Mouse (Mus musculus): ENCODE measurements around the gene Gucy2d. TPM values are rescaled to one million over a fixed set of nuclear protein-coding genes. Genes with fewer than 3 reads are reported as not detected.

Gucy2d gene
- polyA plus RNA-seq, 1 experiment from 2014 or later, result not detected

GRCm38 (mm10) chr7:98416020-98416419, 24.2 kb upstream of the Gucy2d start:
- Histone ChIP-seq H3K9ac (replicated peaks; ENCODE audit: low read length) (no peak overlapping the region), H3K27ac (ENCODE audit: low read length) (no peak overlapping the region), H3K4me1 (ENCODE audit: insufficient read depth, low read length) (no peaks in the 10 kb centered on the region), H3K4me2 (replicated peaks; ENCODE audit: low read depth, low read length) (no peak overlapping the region), H3K36me3 (ENCODE audit: insufficient read depth, low read length) (no peaks in the 10 kb centered on the region), H3K27me3 (ENCODE audit: insufficient read depth, low read length) (no peaks in the 10 kb centered on the region), H3K9me3 (ENCODE audit: low read length) (no peaks in the 10 kb centered on the region), H3K4me3 (ENCODE audit: low read length) (no peak overlapping the region)
- ATAC-seq (ENCODE audit: low FRiP score, low TSS enrichment), result no peak
- WGBS, result 62% methylated on average over 4 of the region's 4 CpGs

GRCm38 (mm10) chr7:98418031-98418805, 22.0 kb upstream of the Gucy2d start:
- Histone ChIP-seq H3K27me3 (ENCODE audit: insufficient read depth, low read length) (no peaks in the 10 kb centered on the region), H3K27ac (ENCODE audit: low read length) (no peak overlapping the region), H3K4me2 (replicated peaks; ENCODE audit: low read depth, low read length) (no peak overlapping the region), H3K36me3 (ENCODE audit: insufficient read depth, low read length) (no peaks in the 10 kb centered on the region), H3K4me3 (ENCODE audit: low read length) (no peak overlapping the region), H3K9me3 (ENCODE audit: low read length) (no peaks in the 10 kb centered on the region), H3K4me1 (ENCODE audit: insufficient read depth, low read length) (no peaks in the 10 kb centered on the region), H3K9ac (replicated peaks; ENCODE audit: low read length) (no peak overlapping the region)
- WGBS, result 73% methylated on average over 17 of the region's 17 CpGs
- ATAC-seq (ENCODE audit: low FRiP score, low TSS enrichment), result no peak

- no peak for ATAC-seq (ENCODE audit: low FRiP score, low TSS enrichment)
- Histone ChIP-seq H3K36me3 (ENCODE audit: insufficient read depth, low read length) (no peaks in the 10 kb centered on the region), H3K9me3 (ENCODE audit: low read length) (no peaks in the 10 kb centered on the region), H3K4me3 (ENCODE audit: low read length) (no peak overlapping the region), H3K9ac (replicated peaks; ENCODE audit: low read length) (no peak overlapping the region), H3K27me3 (ENCODE audit: insufficient read depth, low read length) (no peaks in the 10 kb centered on the region), H3K27ac (ENCODE audit: low read length) (no peak overlapping the region), H3K4me1 (ENCODE audit: insufficient read depth, low read length) (no peaks in the 10 kb centered on the region), H3K4me2 (replicated peaks; ENCODE audit: low read depth, low read length) (no peak overlapping the region)
- 37% methylated on average over 5 of the region's 5 CpGs for WGBS
Observed at GRCm38 (mm10) chr7:98419366-98419765, 20.9 kb upstream of the Gucy2d start.

GRCm38 (mm10) chr7:98423546-98423945, 16.7 kb upstream of the Gucy2d start:
- ATAC-seq (ENCODE audit: low FRiP score, low TSS enrichment), result no peak
- WGBS, result 60% methylated on average over 11 of the region's 11 CpGs
- Histone ChIP-seq H3K9me3 (ENCODE audit: low read length) (no peaks in the 10 kb centered on the region), H3K4me2 (replicated peaks; ENCODE audit: low read depth, low read length) (no peak overlapping the region), H3K4me1 (ENCODE audit: insufficient read depth, low read length) (peaks cover 3% of the 10 kb centered on the region; the same call in 1 of the 2 replicates), H3K27me3 (ENCODE audit: insufficient read depth, low read length) (no peaks in the 10 kb centered on the region), H3K27ac (ENCODE audit: low read length) (no peak overlapping the region), H3K36me3 (ENCODE audit: insufficient read depth, low read length) (no peaks in the 10 kb centered on the region), H3K9ac (replicated peaks; ENCODE audit: low read length) (no peak overlapping the region), H3K4me3 (ENCODE audit: low read length) (no peak overlapping the region)

GRCm38 (mm10) chr7:98424396-98424795, 15.8 kb upstream of the Gucy2d start:
- Histone ChIP-seq H3K27me3 (ENCODE audit: insufficient read depth, low read length) (no peaks in the 10 kb centered on the region), H3K27ac (ENCODE audit: low read length) (no peak overlapping the region), H3K4me3 (ENCODE audit: low read length) (no peak overlapping the region), H3K36me3 (ENCODE audit: insufficient read depth, low read length) (no peaks in the 10 kb centered on the region), H3K9me3 (ENCODE audit: low read length) (no peaks in the 10 kb centered on the region), H3K9ac (replicated peaks; ENCODE audit: low read length) (no peak overlapping the region), H3K4me2 (replicated peaks; ENCODE audit: low read depth, low read length) (no peak overlapping the region), H3K4me1 (ENCODE audit: insufficient read depth, low read length) (peaks cover 3% of the 10 kb centered on the region; the same call in 1 of the 2 replicates)
- 57% methylated on average over 6 of the region's 6 CpGs for WGBS
- ATAC-seq (ENCODE audit: low FRiP score, low TSS enrichment), result no peak

GRCm38 (mm10) chr7:98425551-98425950, 14.7 kb upstream of the Gucy2d start:
- ATAC-seq (ENCODE audit: low FRiP score, low TSS enrichment), result no peak
- Histone ChIP-seq H3K9ac (replicated peaks; ENCODE audit: low read length) (no peak overlapping the region), H3K4me2 (replicated peaks; ENCODE audit: low read depth, low read length) (no peak overlapping the region), H3K9me3 (ENCODE audit: low read length) (no peaks in the 10 kb centered on the region), H3K4me1 (ENCODE audit: insufficient read depth, low read length) (peaks cover 3% of the 10 kb centered on the region; the same call in 1 of the 2 replicates), H3K36me3 (ENCODE audit: insufficient read depth, low read length) (no peaks in the 10 kb centered on the region), H3K4me3 (ENCODE audit: low read length) (no peak overlapping the region), H3K27me3 (ENCODE audit: insufficient read depth, low read length) (no peaks in the 10 kb centered on the region), H3K27ac (ENCODE audit: low read length) (no peak overlapping the region)
- 95% methylated on average over 3 of the region's 3 CpGs for WGBS

GRCm38 (mm10) chr7:98426641-98427040, 13.6 kb upstream of the Gucy2d start:
- 40% methylated on average over 5 of the region's 5 CpGs for WGBS
- H3K27me3 ChIP-seq (ENCODE audit: insufficient read depth, low read length), result no peaks in the 10 kb centered on the region
- H3K4me2 ChIP-seq (replicated peaks; ENCODE audit: low read depth, low read length), result no peak overlapping the region
- peaks cover 3% of the 10 kb centered on the region; the same call in 1 of the 2 replicates for H3K4me1 ChIP-seq (ENCODE audit: insufficient read depth, low read length)
- no peaks in the 10 kb centered on the region for H3K9me3 ChIP-seq (ENCODE audit: low read length)
- no peak overlapping the region for H3K4me3 ChIP-seq (ENCODE audit: low read length)
- no peaks in the 10 kb centered on the region for H3K36me3 ChIP-seq (ENCODE audit: insufficient read depth, low read length)
- H3K9ac ChIP-seq (replicated peaks; ENCODE audit: low read length), result no peak overlapping the region
- no peak overlapping the region for H3K27ac ChIP-seq (ENCODE audit: low read length)
- no peak for ATAC-seq (ENCODE audit: low FRiP score, low TSS enrichment)

- Histone ChIP-seq H3K9me3 (ENCODE audit: low read length) (no peaks in the 10 kb centered on the region), H3K27ac (ENCODE audit: low read length) (no peak overlapping the region), H3K36me3 (ENCODE audit: insufficient read depth, low read length) (no peaks in the 10 kb centered on the region), H3K4me2 (replicated peaks; ENCODE audit: low read depth, low read length) (no peak overlapping the region), H3K27me3 (ENCODE audit: insufficient read depth, low read length) (no peaks in the 10 kb centered on the region), H3K4me1 (ENCODE audit: insufficient read depth, low read length) (peaks cover 3% of the 10 kb centered on the region; the same call in 1 of the 2 replicates), H3K4me3 (ENCODE audit: low read length) (no peak overlapping the region), H3K9ac (replicated peaks; ENCODE audit: low read length) (no peak overlapping the region)
- 68% methylated on average over 11 of the region's 11 CpGs for WGBS
- ATAC-seq (ENCODE audit: low FRiP score, low TSS enrichment), result no peak
Observed at GRCm38 (mm10) chr7:98427115-98427835, 12.9 kb upstream of the Gucy2d start.

- Histone ChIP-seq H3K9me3 (ENCODE audit: low read length) (no peaks in the 10 kb centered on the region), H3K4me1 (ENCODE audit: insufficient read depth, low read length) (peaks cover 3% of the 10 kb centered on the region; the same call in 1 of the 2 replicates), H3K36me3 (ENCODE audit: insufficient read depth, low read length) (no peaks in the 10 kb centered on the region), H3K4me2 (replicated peaks; ENCODE audit: low read depth, low read length) (no peak overlapping the region), H3K27ac (ENCODE audit: low read length) (no peak overlapping the region), H3K9ac (replicated peaks; ENCODE audit: low read length) (no peak overlapping the region), H3K4me3 (ENCODE audit: low read length) (no peak overlapping the region), H3K27me3 (ENCODE audit: insufficient read depth, low read length) (no peaks in the 10 kb centered on the region)
- no peak for ATAC-seq (ENCODE audit: low FRiP score, low TSS enrichment)
- 96% methylated on average over 3 of the region's 3 CpGs for WGBS
Observed at GRCm38 (mm10) chr7:98429579-98429978, 10.6 kb upstream of the Gucy2d start.

- no peaks in the 10 kb centered on the region for H3K36me3 ChIP-seq (ENCODE audit: insufficient read depth, low read length)
- no peak overlapping the region for H3K4me2 ChIP-seq (replicated peaks; ENCODE audit: low read depth, low read length)
- 40% methylated on average over 3 of the region's 3 CpGs for WGBS
- peak; percentile 33; the same call in 1 of the 2 replicates for ATAC-seq (ENCODE audit: low FRiP score, low TSS enrichment)
- no peak overlapping the region for H3K27ac ChIP-seq (ENCODE audit: low read length)
- H3K9ac ChIP-seq (replicated peaks; ENCODE audit: low read length), result no peak overlapping the region
- H3K27me3 ChIP-seq (ENCODE audit: insufficient read depth, low read length), result no peaks in the 10 kb centered on the region
- H3K4me3 ChIP-seq (ENCODE audit: low read length), result no peak overlapping the region
- H3K9me3 ChIP-seq (ENCODE audit: low read length), result no peaks in the 10 kb centered on the region
- H3K4me1 ChIP-seq (ENCODE audit: insufficient read depth, low read length), result peaks cover 3% of the 10 kb centered on the region; the same call in 1 of the 2 replicates
Observed at GRCm38 (mm10) chr7:98430785-98431184, 9.4 kb upstream of the Gucy2d start.

Data from kidney, embryonic 16.5 days (tissue).